ENCODE assay signal across 19 mouse cellular contexts in the genomic region with DNA sequence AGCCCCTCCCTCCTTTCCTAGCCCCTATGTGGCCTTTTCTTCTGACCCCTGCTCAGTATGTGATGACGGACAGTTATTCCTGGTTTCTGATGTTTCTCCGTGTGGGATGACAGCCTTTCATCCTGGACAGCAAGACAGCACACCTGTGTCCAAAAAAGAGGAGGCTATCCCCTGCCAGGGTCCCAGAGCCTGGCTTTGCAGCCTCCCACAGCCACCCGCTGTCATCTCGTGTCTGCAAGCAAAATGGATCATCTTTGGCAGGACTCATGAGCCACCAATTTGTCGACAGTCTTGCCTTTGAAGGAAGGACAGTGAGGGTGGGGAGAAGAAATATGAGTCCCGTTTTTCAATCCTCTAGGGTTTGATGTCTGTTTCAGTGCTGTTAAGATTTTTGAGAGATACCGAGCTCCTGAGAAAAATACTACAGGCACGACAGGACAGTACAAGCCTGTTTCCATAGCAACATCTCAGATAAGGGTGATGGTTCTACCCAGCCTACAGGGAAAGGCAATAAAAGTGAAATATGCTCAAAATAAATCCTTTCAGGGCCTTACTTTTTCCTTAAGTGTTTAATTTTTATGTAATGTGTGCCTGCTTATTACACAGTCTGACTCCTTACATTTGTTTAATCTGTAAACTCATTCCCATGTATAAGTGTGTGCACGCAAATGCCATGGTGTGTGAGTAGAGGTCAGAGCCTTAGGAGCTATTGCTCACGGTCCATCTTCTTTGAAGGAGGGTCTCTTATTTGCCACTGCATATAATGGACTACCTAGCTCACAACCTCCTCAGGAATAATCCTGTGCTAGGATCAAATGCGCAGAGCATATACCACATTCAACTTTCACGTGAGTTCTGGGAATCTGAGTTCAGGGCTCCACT.
DNase-seq lines count a peak whose midpoint lies in the region; ATAC-seq and TF ChIP-seq lines count a peak whose summit lies in the region.
"Had no signal": no experiment of that assay in that cellular context is flagged by ENCODE, and none has a peak within 500 bp of the region (broad histone marks: within the 10 kb centered on the region; RNA-seq: fewer than 3 reads in every experiment).

No protein-coding gene starts in this region.

- intact Hi-C loops in gastrocnemius, postnatal 14 days (cut with DNase I; ENCODE audit: low total_unique reads), result no loop called here

- no peak for ATAC-seq in heart, embryonic 11.5 days (replicated peaks; ENCODE audit: insufficient number of reproducible peaks, low FRiP score, low TSS enrichment)
- ATAC-seq in midbrain, embryonic 16.5 days, result peak; percentile 89
- ATAC-seq: intestine, embryonic 16.5 days; lung, postnatal 0 days had no signal

- H3K9ac ChIP-seq in heart, embryonic 11.5 days (ENCODE audit: low read depth, low read length), result no peak overlapping the region
- 0 out of 2 replicates have a peak overlapping the region, but pooled peaks have one; percentile 10 for H3K9ac ChIP-seq in midbrain, embryonic 16.5 days (ENCODE audit: low read depth, low read length)
- H3K9ac ChIP-seq: embryonic facial prominence, embryonic 13.5 days; neural tube, embryonic 12.5 days had no signal

- TF ChIP-seq POLR2A in brain, embryonic 14.5 days (IDR thresholded peaks at IDR 0.05; ENCODE audit: borderline replicate concordance, extremely low read depth, insufficient read depth, insufficient read length, poor library complexity, severe bottlenecking), result no peak

- WGBS in heart, embryonic 11.5 days (ENCODE audit: insufficient replicate concordance), result 66% methylated on average over 12 of the region's 12 CpGs
- 59% methylated on average over 12 of the region's 12 CpGs for WGBS in midbrain, embryonic 16.5 days

- H3K4me2 ChIP-seq in heart, embryonic 11.5 days, result no peak overlapping the region
- H3K4me2 ChIP-seq in midbrain, embryonic 16.5 days (ENCODE audit: low read length), result peak overlapping the region; percentile 7; the same call in 1 of the 2 replicates
- H3K4me2 ChIP-seq: embryonic facial prominence, embryonic 13.5 days; neural tube, embryonic 12.5 days had no signal

- no peaks in the 10 kb centered on the region for H3K27me3 ChIP-seq in heart, embryonic 11.5 days (ENCODE audit: control insufficient read depth, insufficient read depth, low read length)
- H3K27me3 ChIP-seq in midbrain, embryonic 16.5 days (ENCODE audit: control insufficient read depth, insufficient read depth, low read depth, low read length), result no peaks in the 10 kb centered on the region
- H3K27me3 ChIP-seq: embryonic facial prominence, embryonic 13.5 days; neural tube, embryonic 12.5 days had no signal

- no peak overlapping the region for H3K4me3 ChIP-seq in heart, embryonic 11.5 days (ENCODE audit: low read depth, low read length)
- H3K4me3 ChIP-seq in midbrain, embryonic 16.5 days (ENCODE audit: low read depth, low read length), result no peak overlapping the region
- H3K4me3 ChIP-seq: embryonic facial prominence, embryonic 13.5 days; gastrocnemius, adult 2 months; left cerebral cortex, adult 2 months; neural tube, embryonic 12.5 days had no signal

- no peak overlapping the region for H3K27ac ChIP-seq in heart, embryonic 11.5 days (ENCODE audit: low read depth, low read length)
- H3K27ac ChIP-seq in midbrain, embryonic 16.5 days (ENCODE audit: low read length), result peak overlapping the region; percentile 78
- H3K27ac ChIP-seq: embryonic facial prominence, embryonic 13.5 days; gastrocnemius, adult 2 months; left cerebral cortex, adult 2 months; neural tube, embryonic 12.5 days had no signal

- no peak for TF ChIP-seq CTCF in brain, embryonic 14.5 days (IDR thresholded peaks at IDR 0.05; ENCODE audit: borderline replicate concordance, extremely low read depth, insufficient read depth, insufficient read length)

- DNase-seq in heart, adult 11 months, result peak; percentile 57
- peak; percentile 34 for DNase-seq in brain, adult 2 months (ENCODE audit: low read depth, low spot score)
- peak; percentile 55 for DNase-seq in brain, embryonic 14.5 days (ENCODE audit: low read depth)
- no peak for DNase-seq in urinary bladder, postnatal 10 days (ENCODE audit: low spot score)
- DNase-seq in gastrocnemius, postnatal 14 days, result no peak
- DNase-seq: gastrocnemius, adult 2 months; heart, postnatal 4 days; kidney, postnatal 4 days; layer of hippocampus, adult 9-11 months; left cerebral cortex, postnatal 4 days; liver; thymus, adult 2 months had no signal

- no peaks in the 10 kb centered on the region for H3K4me1 ChIP-seq in heart, embryonic 11.5 days (ENCODE audit: control insufficient read depth, insufficient read depth, low read length)
- peaks cover 11% of the 10 kb centered on the region for H3K4me1 ChIP-seq in midbrain, embryonic 16.5 days (ENCODE audit: control insufficient read depth, insufficient read depth, low read length)
- H3K4me1 ChIP-seq: embryonic facial prominence, embryonic 13.5 days; neural tube, embryonic 12.5 days had no signal

- no peaks in the 10 kb centered on the region for H3K36me3 ChIP-seq in heart, embryonic 11.5 days (ENCODE audit: control insufficient read depth, insufficient read depth, low read length)
- no peaks in the 10 kb centered on the region for H3K36me3 ChIP-seq in midbrain, embryonic 16.5 days (ENCODE audit: control insufficient read depth, insufficient read depth, low read length)
- H3K36me3 ChIP-seq: embryonic facial prominence, embryonic 13.5 days; neural tube, embryonic 12.5 days had no signal

- H3K9me3 ChIP-seq in heart, embryonic 11.5 days (replicated peaks; ENCODE audit: control insufficient read depth, low read length), result no peaks in the 10 kb centered on the region; the same call in 1 of the 2 replicates
- no peaks in the 10 kb centered on the region for H3K9me3 ChIP-seq in midbrain, embryonic 16.5 days (replicated peaks; ENCODE audit: control insufficient read depth, low read length, poor library complexity, severe bottlenecking)
- H3K9me3 ChIP-seq: embryonic facial prominence, embryonic 13.5 days; neural tube, embryonic 12.5 days had no signal

Comparison
In these comparisons a context has a peak if more than half of its experiments do, and no peak if none do; other contexts are left out.
1. DNase-seq: peak in heart, adult 11 months (single experiment), brain, adult 2 months (single experiment) and brain, embryonic 14.5 days (single experiment); none in urinary bladder, postnatal 10 days (single experiment) and gastrocnemius, postnatal 14 days (single experiment).